Mouse (Mus musculus) ES-E14 (cell line): ENCODE results near the gene Tbck.

Source experiments
- CHD2 ChIP-seq: IDR thresholded peaks from 2 replicates; pipeline ENCODE4 v1.6.1; 2014; ENCODE audit warnings: mild to moderate bottlenecking, low read depth, low read length, inconsistent platforms
- HCFC1 ChIP-seq: IDR thresholded peaks from 2 replicates; pipeline ENCODE4 v1.6.1; 2012; ENCODE audit warnings: low read length, inconsistent platforms, borderline replicate concordance; ENCODE audit not compliant: insufficient read depth
- MAFK ChIP-seq: IDR thresholded peaks from 2 replicates; pipeline ENCODE4 v1.6.1; 2014; ENCODE audit warnings: mild to moderate bottlenecking, low read depth, low read length, inconsistent platforms; ENCODE audit not compliant: insufficient read depth
- ZNF384 ChIP-seq: IDR thresholded peaks from 2 replicates; pipeline ENCODE4 v1.6.1; 2012; ENCODE audit warnings: low read depth, low read length, inconsistent platforms

DNA sequence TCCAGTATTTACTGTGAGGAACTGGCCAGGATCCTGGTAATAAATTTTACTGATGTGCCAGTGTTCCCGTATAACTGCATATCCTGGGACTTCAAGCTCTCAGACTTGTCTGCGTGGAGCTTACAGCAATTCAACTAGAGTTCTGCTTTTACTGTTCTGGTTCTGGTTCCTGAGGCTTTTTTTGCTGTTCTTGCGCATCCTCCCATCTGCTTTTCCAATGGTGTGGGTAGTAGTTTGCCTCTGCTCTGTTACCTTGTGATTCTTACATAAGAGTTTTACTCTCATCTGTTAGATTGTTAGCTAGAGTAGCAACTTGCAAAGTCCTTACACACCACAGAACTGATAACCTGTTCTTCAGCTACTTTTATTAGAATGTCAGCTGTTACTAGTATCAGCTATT, 40.4 kb downstream of the Tbck start:
- TF ChIP-seq ZNF384, result no peak
- no peak for TF ChIP-seq HCFC1
- TF ChIP-seq MAFK, result no peak
- TF ChIP-seq CHD2, result no peak
